Mouse (Mus musculus): ENCODE data around the gene Gm29797. TPM values are rescaled to one million over a fixed set of nuclear protein-coding genes. Genes with fewer than 3 reads are reported as not detected.

The Gm29797 gene
- polyA plus RNA-seq, 2 experiments, result 0.52 to 0.63 TPM

DNA sequence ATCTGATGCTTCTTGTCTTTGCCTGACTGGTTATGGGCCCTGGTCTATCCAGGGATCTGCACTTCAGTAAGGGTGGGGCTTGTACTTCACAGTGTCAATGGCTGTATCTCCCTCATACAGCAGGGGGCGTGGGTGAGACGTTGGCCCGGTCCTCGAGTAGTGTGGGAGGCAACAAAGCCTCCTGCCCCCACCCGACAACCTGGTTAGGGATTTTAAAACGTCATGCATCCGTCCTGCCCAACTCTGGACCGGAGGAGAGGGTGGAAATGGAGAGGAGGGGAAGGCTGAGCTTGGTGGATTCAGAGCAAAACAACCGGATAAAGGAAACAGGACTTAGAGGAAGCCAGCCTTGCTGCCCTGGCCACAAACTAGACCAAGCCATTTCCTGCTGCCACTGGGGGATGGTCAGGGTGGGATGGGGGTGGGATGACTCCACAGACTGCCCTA, 2.8 kb downstream of the Gm29797 start:
- 17% methylated on average over 9 of the region's 9 CpGs for WGBS
- no peaks in the 10 kb centered on the region for H3K4me1 ChIP-seq (ENCODE audit: control insufficient read depth, insufficient read depth, low read length)
- peak; percentile 74; the same call in 1 of the 2 replicates for ATAC-seq (ENCODE audit: low FRiP score, low read depth)

DNA sequence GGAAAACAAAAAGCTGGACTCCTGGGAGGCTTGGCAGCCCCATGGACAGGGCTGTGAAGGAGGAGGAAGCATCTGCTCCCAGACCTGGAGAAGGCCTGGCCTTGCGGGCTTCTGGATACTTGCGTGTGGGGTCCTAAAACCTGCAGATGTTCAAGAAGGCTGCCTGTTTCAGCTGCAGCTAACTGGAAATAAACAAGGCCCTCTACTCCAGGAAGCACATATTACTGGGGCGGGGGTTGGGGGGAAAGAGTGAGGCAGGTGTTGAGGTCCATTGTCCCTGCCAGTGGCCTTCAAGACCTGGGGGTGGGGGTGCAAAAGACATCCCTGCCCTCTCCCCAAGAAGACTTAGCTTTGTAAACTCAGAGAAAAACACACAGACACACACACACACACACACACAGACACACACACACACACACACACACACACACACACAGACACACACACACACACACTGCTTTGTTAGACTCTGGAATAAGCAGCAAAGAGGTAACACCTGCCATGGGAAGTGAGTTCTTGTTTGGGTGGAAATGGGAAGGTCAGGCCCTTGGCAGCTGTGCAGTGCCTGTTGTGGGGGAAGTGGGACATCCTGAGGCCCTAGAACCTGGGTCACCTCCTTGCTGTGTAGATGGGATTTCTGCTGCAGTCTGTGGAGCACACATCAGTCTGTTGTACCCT, 5.9 kb downstream of the Gm29797 start:
- Histone ChIP-seq H3K27me3 (ENCODE audit: control insufficient read depth, insufficient read depth, low read length) (no peaks in the 10 kb centered on the region), H3K9me3 (ENCODE audit: control insufficient read depth, low read length) (no peaks in the 10 kb centered on the region), H3K36me3 (ENCODE audit: control insufficient read depth, insufficient read depth, low read length) (0 out of 2 replicates have a peak, but pooled peaks cover 4% of the 10 kb centered on the region), H3K27ac (replicated peaks; ENCODE audit: low read depth, low read length) (no peak overlapping the region), H3K4me3 (replicated peaks; ENCODE audit: low read length) (no peak overlapping the region), H3K4me2 (replicated peaks; ENCODE audit: low read depth, low read length, severe bottlenecking) (no peak overlapping the region), H3K9ac (ENCODE audit: low read depth, low read length, severe bottlenecking) (no peak overlapping the region), H3K4me1 (ENCODE audit: control insufficient read depth, insufficient read depth, low read length) (no peaks in the 10 kb centered on the region)
- no peak for ATAC-seq (ENCODE audit: low FRiP score, low read depth)
- no peak for DNase-seq (ENCODE audit: low spot score)
- no peak for TF ChIP-seq POLR2A (IDR thresholded peaks at IDR 0.05; ENCODE audit: borderline replicate concordance, extremely low read depth, insufficient read depth, insufficient read length)
- WGBS, result 71% methylated on average over 3 of the region's 3 CpGs

More for the DNA sequence above, 2.8 kb downstream of the Gm29797 start:
- H3K27me3 ChIP-seq (ENCODE audit: control insufficient read depth, insufficient read depth, low read length), result no peaks in the 10 kb centered on the region
- no peak overlapping the region for H3K4me2 ChIP-seq (replicated peaks; ENCODE audit: low read depth, low read length, severe bottlenecking)
- peak; percentile 41 for DNase-seq (ENCODE audit: low spot score)
- no peak for TF ChIP-seq POLR2A (IDR thresholded peaks at IDR 0.05; ENCODE audit: borderline replicate concordance, extremely low read depth, insufficient read depth, insufficient read length)
- H3K36me3 ChIP-seq (ENCODE audit: control insufficient read depth, insufficient read depth, low read length), result peaks cover 27% of the 10 kb centered on the region
- H3K27ac ChIP-seq (replicated peaks; ENCODE audit: low read depth, low read length), result no peak overlapping the region
- no peak overlapping the region for H3K9ac ChIP-seq (ENCODE audit: low read depth, low read length, severe bottlenecking)
- H3K4me3 ChIP-seq (replicated peaks; ENCODE audit: low read length), result no peak overlapping the region
- no peaks in the 10 kb centered on the region for H3K9me3 ChIP-seq (ENCODE audit: control insufficient read depth, low read length)

DNA sequence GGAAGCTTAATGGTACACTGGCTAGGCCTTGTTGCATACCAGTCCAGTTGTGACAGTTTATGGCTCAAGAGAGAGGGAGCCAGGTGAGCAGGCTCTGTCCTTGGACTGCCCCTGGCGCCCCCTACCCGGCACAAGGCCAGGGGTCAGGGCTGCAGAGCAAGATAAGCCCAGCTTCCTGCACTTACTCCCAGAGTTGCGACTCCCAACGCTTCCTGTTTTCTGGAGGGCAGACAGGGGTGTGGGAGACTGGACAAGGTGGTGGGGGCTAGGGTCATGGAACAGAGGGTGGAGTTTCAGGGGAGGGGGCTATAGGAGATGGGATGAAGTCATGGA, 6.4 kb downstream of the Gm29797 start:
- DNase-seq (ENCODE audit: low spot score) (no peak), ATAC-seq (ENCODE audit: low FRiP score, low read depth) (no peak)
- TF ChIP-seq POLR2A (IDR thresholded peaks at IDR 0.05; ENCODE audit: borderline replicate concordance, extremely low read depth, insufficient read depth, insufficient read length), result no peak
- Histone ChIP-seq H3K9me3 (ENCODE audit: control insufficient read depth, low read length) (no peaks in the 10 kb centered on the region), H3K27me3 (ENCODE audit: control insufficient read depth, insufficient read depth, low read length) (no peaks in the 10 kb centered on the region), H3K9ac (ENCODE audit: low read depth, low read length, severe bottlenecking) (no peak overlapping the region), H3K36me3 (ENCODE audit: control insufficient read depth, insufficient read depth, low read length) (0 out of 2 replicates have a peak, but pooled peaks cover under 1% of the 10 kb centered on the region), H3K4me2 (replicated peaks; ENCODE audit: low read depth, low read length, severe bottlenecking) (no peak overlapping the region), H3K4me1 (ENCODE audit: control insufficient read depth, insufficient read depth, low read length) (no peaks in the 10 kb centered on the region), H3K27ac (replicated peaks; ENCODE audit: low read depth, low read length) (no peak overlapping the region), H3K4me3 (replicated peaks; ENCODE audit: low read length) (no peak overlapping the region)
- 24% methylated on average over 4 of the region's 4 CpGs for WGBS

DNA sequence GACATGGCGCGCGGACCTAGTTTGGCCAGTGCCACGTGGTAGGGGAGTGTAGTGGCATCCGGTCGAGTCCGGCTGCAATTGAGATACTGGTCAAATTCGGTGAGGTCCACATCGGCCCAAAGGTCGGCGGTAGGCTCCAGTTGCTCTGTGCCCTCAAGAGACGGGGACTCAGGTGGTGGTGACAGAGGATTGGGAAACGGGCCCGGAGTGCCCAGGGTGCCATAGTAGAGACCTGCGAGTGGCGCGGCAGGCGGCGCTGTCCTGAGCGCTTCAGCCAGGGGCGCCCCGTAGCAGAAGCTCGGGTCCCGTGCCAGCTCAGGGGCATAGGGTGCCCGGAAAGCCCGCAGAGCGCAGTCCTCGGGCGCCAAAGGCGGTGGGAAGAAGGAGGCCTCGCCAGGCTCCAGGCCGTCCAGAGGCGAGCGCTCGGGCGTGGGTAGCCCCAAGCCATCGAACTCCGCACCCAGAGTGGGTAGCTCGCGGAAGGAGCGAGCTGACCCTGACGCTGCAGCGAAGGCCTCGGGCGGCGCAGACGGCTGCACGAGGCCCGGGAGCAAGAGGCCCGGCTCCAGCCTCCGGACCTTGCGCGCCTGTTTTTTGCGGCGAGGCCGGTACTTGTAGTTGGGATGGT, 13.6 kb downstream of the Gm29797 start:
- Histone ChIP-seq H3K4me2 (replicated peaks; ENCODE audit: low read depth, low read length, severe bottlenecking) (peak overlapping the region; percentile 78), H3K4me3 (replicated peaks; ENCODE audit: low read length) (peak overlapping the region; percentile 46), H3K27ac (replicated peaks; ENCODE audit: low read depth, low read length) (no peak overlapping the region), H3K9ac (ENCODE audit: low read depth, low read length, severe bottlenecking) (peak overlapping the region; percentile 45), H3K27me3 (ENCODE audit: control insufficient read depth, insufficient read depth, low read length) (peaks cover 44% of the 10 kb centered on the region), H3K9me3 (ENCODE audit: control insufficient read depth, low read length) (no peaks in the 10 kb centered on the region), H3K36me3 (ENCODE audit: control insufficient read depth, insufficient read depth, low read length) (no peaks in the 10 kb centered on the region), H3K4me1 (ENCODE audit: control insufficient read depth, insufficient read depth, low read length) (peaks cover 9% of the 10 kb centered on the region)
- peak; percentile 41; the same call in 1 of the 2 replicates for ATAC-seq (ENCODE audit: low FRiP score, low read depth)
- DNase-seq (ENCODE audit: low spot score), result no peak
- TF ChIP-seq POLR2A (IDR thresholded peaks at IDR 0.05; ENCODE audit: borderline replicate concordance, extremely low read depth, insufficient read depth, insufficient read length), result no peak
- 3% methylated on average over 44 of the region's 56 CpGs for WGBS

DNA sequence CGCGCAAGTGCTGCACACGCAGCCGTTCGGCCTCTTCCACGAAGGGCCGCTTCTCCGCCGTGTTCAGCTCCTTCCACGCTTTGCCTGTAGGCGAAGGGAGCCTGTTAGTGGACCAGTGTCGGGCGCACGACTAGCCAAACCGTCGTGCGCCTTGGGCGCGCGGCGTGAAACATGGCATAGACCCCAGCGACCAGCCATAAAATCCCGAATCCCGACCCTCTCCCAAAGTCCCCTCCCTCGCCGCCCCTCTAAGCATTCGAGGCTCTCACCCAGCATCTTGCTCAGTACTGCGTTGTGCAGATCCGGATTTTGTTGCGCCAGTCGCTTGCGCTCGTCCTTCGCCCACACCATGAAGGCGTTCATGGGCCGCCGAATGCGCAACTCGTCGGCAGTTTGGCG, 14.1 kb downstream of the Gm29797 start:
- H3K36me3 ChIP-seq (ENCODE audit: control insufficient read depth, insufficient read depth, low read length), result no peaks in the 10 kb centered on the region
- peaks cover 14% of the 10 kb centered on the region for H3K4me1 ChIP-seq (ENCODE audit: control insufficient read depth, insufficient read depth, low read length)
- DNase-seq (ENCODE audit: low spot score), result no peak
- H3K4me2 ChIP-seq (replicated peaks; ENCODE audit: low read depth, low read length, severe bottlenecking), result peak overlapping the region; percentile 78
- no peak; the same call in 1 of the 2 replicates for ATAC-seq (ENCODE audit: low FRiP score, low read depth)
- 1% methylated on average over 32 of the region's 41 CpGs for WGBS
- no peaks in the 10 kb centered on the region for H3K9me3 ChIP-seq (ENCODE audit: control insufficient read depth, low read length)
- no peak for TF ChIP-seq POLR2A (IDR thresholded peaks at IDR 0.05; ENCODE audit: borderline replicate concordance, extremely low read depth, insufficient read depth, insufficient read length)
- peak overlapping the region; percentile 46 for H3K4me3 ChIP-seq (replicated peaks; ENCODE audit: low read length)
- no peak overlapping the region for H3K27ac ChIP-seq (replicated peaks; ENCODE audit: low read depth, low read length)
- H3K27me3 ChIP-seq (ENCODE audit: control insufficient read depth, insufficient read depth, low read length), result peaks cover 44% of the 10 kb centered on the region
- H3K9ac ChIP-seq (ENCODE audit: low read depth, low read length, severe bottlenecking), result peak overlapping the region; percentile 45
